Mouse (Mus musculus) heart, postnatal 0 days (tissue): ENCODE results near the gene Gm10563.

ENCODE experiments used
- CTCF ChIP-seq: IDR thresholded peaks from 2 replicates; pipeline ENCODE4 v1.5.1; 2016; ENCODE audit warnings: antibody characterized with exemption, control low read depth, low read depth
- EP300 ChIP-seq: IDR thresholded peaks from 2 replicates; pipeline ENCODE4 v1.6.1; 2016; ENCODE audit warnings: antibody characterized with exemption, low read depth

DNA sequence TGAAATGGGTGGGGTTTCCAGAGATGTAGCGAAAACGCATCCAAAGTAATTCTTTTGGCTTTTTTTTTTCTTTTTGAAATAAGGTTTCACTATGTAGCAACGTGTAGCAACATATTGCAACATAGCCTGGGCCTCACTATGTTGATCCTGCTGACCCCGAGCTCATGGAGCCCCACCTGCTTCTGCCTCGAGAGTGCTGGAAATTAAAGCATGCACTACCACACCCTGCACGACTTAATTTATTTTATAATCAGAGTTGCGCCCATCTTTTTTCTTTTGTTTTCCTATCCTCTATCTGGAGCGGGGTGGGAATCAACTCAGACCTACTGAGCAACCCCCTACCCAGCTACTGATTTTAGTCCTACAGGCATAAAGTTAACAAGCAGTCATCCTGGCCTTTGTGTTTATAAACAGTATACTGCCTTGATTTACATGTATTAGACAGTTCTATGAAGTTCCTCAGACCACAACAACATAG, 24.4 kb upstream of the Gm10563 start:
- TF ChIP-seq CTCF (no peak), EP300 (no peak)
